Mouse (Mus musculus) CH12.LX (cell line): ENCODE measurements around the gene Serpina1e.

Source experiments
- CHD2 ChIP-seq: IDR thresholded peaks from 2 replicates; pipeline ENCODE4 v1.6.1; 2011; ENCODE audit warnings: low read length, improper control_type of control experiment
- CTCF ChIP-seq, 2 experiments: IDR thresholded peaks in 1 of 2; conservative IDR thresholded peaks in 1 of 2; 2 replicates each; pipeline ENCODE4 v1.5.1; 2011 to 2012; ENCODE audit warnings: low read depth in 2 of 2, low read length in 2 of 2, improper control_type of control experiment in 1 of 2, inconsistent platforms in 1 of 2, mild to moderate bottlenecking in 1 of 2, moderate library complexity in 1 of 2
- ELF1 ChIP-seq: IDR thresholded peaks from 2 replicates; pipeline ENCODE4 v1.6.1; 2014; ENCODE audit warnings: low read depth, mild to moderate bottlenecking, inconsistent platforms, low read length, improper control_type of control experiment
- EP300 ChIP-seq: IDR thresholded peaks from 2 replicates; pipeline ENCODE4 v1.6.1; 2011; ENCODE audit warnings: low read length, improper control_type of control experiment
- ETS1 ChIP-seq: conservative IDR thresholded peaks from 2 replicates; pipeline ENCODE4 v1.6.1; 2012; ENCODE audit warnings: low read depth, mild to moderate bottlenecking, inconsistent platforms, low read length, improper control_type of control experiment, moderate library complexity
- IRF4 ChIP-seq: IDR thresholded peaks from 2 replicates; pipeline ENCODE4 v1.6.1; 2014; ENCODE audit warnings: low read depth, mild to moderate bottlenecking, inconsistent platforms, low read length, improper control_type of control experiment
- MAX ChIP-seq: IDR thresholded peaks from 2 replicates; pipeline ENCODE4 v1.6.1; 2011; ENCODE audit warnings: low read length, improper control_type of control experiment
- POLR2A ChIP-seq: IDR thresholded peaks from 2 replicates; pipeline ENCODE4 v1.6.1; 2011; ENCODE audit warnings: low read depth, mild to moderate bottlenecking, improper control_type of control experiment, low read length
- RAD21 ChIP-seq: IDR thresholded peaks from 2 replicates; pipeline ENCODE4 v1.6.1; 2011; ENCODE audit warnings: low read depth, mild to moderate bottlenecking, low read length, improper control_type of control experiment, moderate library complexity
- SIN3A ChIP-seq: IDR thresholded peaks from 2 replicates; pipeline ENCODE4 v1.6.1; 2012; ENCODE audit warnings: low read length, improper control_type of control experiment, inconsistent platforms
- TCF12 ChIP-seq: IDR thresholded peaks from 2 replicates; pipeline ENCODE4 v1.6.1; 2014; ENCODE audit warnings: low read depth, mild to moderate bottlenecking, inconsistent platforms, low read length, improper control_type of control experiment
- USF1 ChIP-seq: IDR thresholded peaks from 2 replicates; pipeline ENCODE4 v1.6.1; 2014; ENCODE audit warnings: low read depth, mild to moderate bottlenecking, inconsistent platforms, low read length, improper control_type of control experiment
- ZNF384 ChIP-seq: IDR thresholded peaks from 2 replicates; pipeline ENCODE4 v1.6.1; 2012; ENCODE audit warnings: low read depth, low read length, improper control_type of control experiment, inconsistent platforms

- TF ChIP-seq POLR2A: no peak
- no peak for TF ChIP-seq TCF12
- no peak for TF ChIP-seq SIN3A
- TF ChIP-seq ETS1: no peak
- no peak for TF ChIP-seq ZNF384
- TF ChIP-seq ELF1: no peak
- no peak for TF ChIP-seq CTCF (conservative IDR thresholded peaks at IDR 0.05 in 1 of 2, IDR thresholded peaks at IDR 0.05 in 1 of 2; ENCODE audit: low read depth in 2 of 2, low read length in 2 of 2)
- TF ChIP-seq MAX: no peak
- TF ChIP-seq CHD2: no peak
- TF ChIP-seq EP300: no peak
- TF ChIP-seq RAD21: no peak
- no peak for TF ChIP-seq USF1
- no peak for TF ChIP-seq IRF4
Observed at GRCm38 (mm10) chr12:103981646-103982360, 23.0 kb upstream of the Serpina1e start.
